Mouse (Mus musculus) ovary, adult 18-20 months (tissue): ENCODE results near the gene Chsy1.

Experiments
- DNase-seq: peaks from one replicate; pipeline ENCODE4 v3.0.0; 2022; ENCODE audit warnings: low spot score, mixed read lengths

The Chsy1 gene

DNA sequence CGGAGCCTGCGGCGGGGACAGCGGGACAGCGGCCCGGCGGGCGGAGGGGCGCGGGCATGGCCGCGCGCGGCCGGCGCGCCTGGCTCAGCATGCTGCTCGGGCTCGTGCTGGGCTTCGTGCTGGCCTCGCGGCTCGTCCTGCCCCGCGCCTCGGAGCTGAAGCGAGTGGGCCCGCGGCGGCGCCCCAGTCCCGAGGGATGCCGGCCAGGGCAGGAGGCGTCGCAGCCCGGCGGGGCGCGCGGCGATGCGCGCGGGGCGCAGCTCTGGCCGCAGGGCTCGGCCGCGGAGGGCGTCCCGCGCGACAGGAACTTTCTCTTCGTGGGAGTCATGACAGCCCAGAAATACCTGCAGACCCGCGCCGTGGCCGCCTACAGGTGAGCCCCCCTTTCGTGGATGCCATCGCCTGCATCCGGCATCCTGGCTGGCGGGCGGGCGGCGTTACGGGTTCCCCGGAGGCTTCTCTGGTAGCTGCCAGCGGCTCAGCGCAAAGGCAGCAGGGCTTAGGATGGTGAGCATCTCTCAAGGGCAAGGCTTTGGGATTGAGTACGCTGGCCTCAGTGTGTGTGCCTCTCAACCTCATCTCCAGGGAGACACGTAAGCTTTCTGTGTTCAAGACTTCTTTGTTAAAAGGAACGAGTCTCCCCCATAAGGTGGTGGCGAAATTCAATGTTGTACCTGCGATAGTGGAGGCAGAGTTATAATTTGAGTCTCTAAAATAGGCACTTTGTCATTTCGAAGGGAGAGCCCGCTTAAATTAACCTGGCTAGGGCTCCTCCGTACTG, 730 bp downstream of the Chsy1 start:
- DNase-seq, result no peak

DNA sequence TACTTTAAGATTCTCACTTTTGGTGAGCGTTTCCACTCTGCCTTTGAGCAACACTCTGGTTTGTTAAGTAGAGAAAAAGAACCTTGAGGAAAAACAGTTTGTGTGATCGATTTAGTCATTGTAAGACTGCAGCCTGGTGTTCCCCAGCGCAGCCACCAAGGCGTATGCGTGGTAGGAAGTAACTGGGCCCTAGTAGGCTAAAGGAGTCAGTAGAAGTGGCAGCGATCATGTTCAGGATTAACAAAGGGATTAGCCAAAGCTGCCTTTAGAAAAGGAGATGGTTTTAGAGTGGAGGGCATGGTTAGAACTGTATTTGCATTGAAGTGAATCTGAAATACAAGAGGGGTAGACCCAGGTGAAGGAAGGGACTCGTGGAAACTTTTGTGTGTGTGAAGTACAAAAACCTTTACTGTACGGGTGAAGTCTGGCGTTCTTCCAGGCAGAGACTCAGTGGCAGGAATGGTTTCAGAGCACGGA, 1.4 kb downstream of the Chsy1 start:
- no peak for DNase-seq

DNA sequence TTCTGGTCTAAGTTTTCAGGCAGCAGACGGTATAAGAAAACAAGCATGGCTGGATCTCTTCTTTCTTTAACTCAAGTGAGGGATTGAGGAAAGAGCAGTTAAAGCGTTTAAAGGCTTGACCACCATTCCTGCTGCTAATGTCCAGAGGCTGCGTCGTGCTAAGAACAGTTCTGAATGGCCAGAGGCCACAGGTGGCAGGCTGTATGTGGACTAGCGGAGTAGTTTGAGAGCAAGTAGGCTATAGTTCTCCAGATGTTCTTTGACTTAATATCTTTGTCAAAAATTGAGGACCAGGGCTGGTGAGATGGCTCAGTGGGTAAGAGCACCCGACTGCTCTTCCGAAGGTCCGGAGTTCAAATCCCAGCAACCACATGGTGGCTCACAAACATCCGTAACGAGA, 1.9 kb downstream of the Chsy1 start:
- no peak for DNase-seq

DNA sequence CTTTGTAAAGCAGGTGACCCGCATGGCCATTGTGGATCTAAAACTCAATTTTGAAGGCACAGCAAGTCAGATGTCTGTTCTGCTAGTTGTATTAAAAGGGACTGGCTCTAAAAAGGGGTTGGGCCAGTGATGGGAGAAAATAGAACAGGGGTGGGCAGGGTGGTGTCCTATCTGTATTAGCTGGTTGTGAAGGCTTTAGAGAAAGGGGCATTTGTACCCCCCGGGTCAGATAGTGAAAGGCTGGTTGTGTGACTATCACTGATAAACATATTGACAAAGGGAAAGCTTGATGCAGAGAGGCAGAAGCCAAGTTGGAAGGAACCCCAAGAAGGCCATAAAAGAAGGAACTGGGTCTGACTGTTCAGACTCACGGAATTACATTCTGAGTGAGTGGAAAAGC, 4.2 kb downstream of the Chsy1 start:
- DNase-seq, result no peak

DNA sequence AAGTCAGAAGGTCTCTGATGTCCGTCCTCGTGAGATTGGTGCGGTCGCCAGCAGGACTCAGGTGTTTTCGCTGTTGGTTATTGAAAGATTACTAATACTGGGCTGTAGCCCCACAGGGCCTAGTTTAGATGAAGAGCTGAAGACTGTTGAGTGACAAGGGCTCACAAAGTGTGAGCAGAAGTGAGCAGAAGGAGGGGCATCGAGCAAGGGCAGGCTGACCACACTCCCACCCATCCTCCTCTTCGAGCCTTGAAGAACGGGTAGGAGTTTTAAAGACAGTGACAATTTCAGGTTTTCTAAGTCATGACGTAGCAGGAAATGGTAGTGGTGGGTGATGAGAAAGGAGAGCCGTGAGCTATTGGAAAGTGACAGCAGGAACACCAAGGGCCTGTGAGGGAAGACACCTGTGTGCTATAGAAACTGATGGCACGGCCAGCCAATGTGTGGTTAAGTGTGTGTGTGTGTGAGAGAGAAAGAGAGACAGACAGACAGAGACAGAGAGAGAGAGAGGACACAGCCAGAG, 6.6 kb downstream of the Chsy1 start:
- DNase-seq, result no peak

DNA sequence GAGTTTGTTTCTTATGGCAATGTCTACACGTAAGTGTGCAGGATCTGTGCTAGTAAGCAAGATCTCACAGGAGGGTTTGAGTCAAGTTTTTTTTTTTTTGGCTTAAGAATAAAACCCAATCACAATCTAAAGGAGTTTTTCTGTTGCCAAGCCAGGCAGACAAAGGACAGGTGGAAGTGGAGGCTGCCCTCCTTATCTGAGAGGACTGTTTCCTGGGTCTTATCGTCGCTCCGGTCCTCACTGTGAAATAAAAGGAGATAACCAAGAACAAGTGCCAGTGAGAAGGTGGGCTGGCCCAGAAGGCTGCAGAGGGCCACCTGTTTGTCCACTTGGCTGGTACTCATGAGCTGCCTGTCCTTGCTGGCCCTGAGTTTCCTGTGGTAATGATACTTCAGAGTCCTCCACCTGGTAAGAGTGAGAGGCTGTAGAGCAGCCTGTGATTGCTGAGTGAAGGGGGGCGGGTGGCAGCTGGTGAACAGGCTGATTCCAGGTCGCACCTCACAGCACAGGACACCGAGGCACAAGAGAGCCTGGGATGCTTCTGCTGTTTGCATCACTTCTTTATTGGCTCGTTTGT, 7.7 kb downstream of the Chsy1 start:
- no peak for DNase-seq

DNA sequence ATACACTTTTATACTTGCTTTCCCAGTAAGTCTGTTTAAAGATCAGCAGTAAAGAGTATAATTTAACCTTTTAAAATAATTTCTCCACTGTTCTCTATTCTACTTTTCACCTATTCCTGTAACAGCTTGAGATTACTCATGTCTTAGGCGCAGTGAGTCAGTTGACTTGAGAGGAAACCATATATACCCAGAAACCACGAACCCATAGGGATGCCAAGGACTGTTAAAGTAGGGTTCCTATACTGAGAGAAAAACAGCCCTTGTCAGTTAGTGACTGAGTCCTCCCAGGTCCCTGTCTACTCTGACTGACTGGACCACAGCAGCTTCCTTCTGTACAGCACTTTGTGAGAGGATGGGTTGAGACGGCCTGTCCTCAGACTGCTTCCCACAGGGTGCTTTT, 8.7 kb downstream of the Chsy1 start:
- no peak for DNase-seq

DNA sequence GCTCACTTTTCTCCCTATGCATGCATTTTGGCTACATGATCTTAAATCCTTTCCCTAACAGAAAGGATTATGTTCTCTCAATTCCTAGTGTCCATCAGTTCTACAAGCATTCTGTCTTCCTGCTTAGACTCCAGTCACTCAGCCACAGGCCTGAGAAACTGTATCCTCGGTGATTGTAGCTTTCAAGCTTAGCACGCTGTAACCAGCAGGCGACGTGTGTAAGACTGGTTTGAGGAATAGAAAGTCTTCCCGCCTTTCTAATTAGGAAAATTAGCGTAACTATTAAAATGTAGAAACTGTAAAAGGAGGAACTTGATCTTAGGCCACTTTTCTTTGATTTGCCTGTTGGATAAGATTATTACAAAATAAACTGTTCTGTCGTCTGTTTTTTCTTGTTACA, 9.5 kb downstream of the Chsy1 start:
- DNase-seq, result no peak

DNA sequence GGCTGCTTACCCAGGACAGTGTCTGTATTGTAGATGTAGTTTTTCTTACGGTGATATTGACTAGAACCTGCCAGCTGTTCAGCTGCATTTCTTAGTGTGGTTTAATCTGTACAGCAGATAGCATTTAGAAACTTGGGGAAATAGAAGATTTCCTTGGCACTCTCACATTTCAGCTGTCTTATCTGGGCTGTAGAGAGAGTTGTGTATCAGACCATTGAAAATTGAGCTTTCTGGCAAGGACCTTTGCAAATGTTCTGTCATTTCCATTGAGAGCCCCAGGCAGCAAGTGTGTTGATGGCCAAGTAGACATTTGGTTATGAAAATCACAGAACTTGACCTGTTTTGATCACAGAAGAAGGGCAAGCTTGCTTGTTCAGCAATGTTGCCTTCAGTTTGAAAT, 10.8 kb downstream of the Chsy1 start:
- no peak for DNase-seq

DNA sequence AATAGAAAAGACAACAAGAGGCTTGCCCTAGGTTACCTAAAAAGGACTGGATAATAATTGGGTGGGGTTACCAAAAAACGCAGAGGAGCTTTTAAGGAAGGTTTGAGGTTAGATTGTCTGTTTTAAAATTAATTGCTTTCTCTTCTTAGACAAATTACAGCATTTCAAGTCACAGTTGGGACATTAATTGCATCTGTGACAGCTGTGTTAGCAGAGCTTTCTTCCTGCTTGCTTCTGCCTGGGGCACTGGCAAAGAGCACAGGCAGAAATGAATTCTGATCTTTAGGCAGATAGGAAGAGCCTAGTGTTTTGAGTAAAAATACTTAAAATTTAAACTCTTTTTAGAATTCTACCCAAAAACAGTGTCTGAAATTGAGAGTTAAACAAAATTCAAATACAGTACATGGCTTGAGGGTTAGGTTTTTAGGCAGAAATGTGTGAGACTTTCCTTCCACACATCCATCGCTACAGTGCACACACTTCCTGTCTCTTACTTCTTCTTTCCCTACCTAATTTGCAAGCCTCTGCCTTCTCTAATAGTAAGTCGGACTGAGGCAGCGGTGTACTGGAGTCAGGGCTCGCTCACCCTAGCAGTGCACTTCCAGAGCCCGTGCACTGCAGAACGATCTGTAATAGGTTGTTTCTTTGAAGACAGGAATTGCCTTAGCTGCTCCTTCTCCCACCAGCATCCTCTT, 11.5 kb downstream of the Chsy1 start:
- DNase-seq, result no peak

DNA sequence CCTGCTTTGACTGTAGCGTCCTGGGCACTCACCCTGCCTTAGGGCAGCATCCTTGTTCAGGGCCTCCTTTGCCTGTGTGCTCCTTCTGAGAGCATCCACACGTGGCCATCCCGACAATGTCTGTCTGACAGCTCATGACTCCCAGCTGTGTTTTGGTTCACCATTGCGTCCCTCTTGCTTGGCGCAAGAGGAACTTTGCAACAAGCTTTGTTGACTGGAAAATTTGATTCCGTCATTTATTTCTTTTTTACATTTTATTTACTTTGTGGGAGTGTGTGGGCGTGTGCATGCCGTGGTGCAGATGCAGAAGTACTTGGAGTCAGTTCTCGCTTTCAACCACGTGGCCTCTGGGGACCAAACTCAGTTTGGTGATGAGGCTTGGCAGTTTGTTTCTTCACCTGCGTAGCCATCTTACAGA, 15.2 kb downstream of the Chsy1 start:
- no peak for DNase-seq

DNA sequence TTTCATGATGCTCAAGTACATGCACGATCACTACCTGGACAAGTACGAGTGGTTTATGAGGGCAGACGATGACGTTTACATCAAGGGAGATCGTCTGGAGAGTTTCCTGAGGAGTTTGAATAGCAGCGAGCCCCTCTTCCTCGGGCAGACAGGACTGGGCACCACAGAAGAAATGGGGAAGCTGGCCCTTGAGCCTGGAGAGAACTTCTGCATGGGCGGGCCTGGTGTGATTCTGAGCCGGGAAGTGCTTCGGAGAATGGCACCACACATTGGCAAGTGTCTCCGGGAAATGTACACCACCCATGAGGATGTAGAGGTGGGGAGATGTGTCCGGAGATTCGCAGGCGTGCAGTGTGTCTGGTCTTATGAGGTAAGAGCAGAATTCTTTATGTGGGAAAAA, 16.1 kb downstream of the Chsy1 start:
- no peak for DNase-seq

DNA sequence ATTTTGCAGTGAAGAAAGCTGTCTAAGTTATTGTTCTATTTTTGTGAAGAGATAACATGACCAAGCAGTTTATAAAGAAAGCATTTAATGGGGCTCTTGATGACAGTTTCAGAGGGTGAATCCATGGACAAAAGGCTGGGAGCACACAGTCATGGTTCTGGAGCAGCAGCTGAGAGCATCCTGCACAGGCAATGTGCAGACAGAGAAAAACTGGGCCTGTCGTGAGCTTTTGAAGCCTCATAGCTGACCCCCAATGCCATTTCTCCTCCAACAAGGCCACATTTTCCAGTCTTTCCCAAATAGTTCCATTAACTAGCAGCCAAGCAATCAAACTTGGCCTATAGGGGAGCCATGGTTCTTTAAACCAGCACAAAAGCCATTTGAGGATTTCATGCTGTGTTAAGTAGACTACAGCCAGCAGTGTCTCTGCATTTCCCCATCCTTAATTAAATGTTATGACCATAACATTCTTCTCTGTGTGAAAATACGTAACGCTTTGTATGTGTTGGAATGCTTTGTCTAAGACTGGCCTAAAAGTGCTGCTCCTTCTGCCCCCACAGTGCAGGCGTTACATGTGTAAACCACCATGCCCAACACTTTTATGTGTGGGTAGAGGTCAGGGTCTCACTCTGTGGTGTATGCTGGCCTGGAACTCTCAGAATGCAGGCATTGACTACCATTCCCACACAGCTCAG, 18.8 kb downstream of the Chsy1 start:
- DNase-seq, result no peak

DNA sequence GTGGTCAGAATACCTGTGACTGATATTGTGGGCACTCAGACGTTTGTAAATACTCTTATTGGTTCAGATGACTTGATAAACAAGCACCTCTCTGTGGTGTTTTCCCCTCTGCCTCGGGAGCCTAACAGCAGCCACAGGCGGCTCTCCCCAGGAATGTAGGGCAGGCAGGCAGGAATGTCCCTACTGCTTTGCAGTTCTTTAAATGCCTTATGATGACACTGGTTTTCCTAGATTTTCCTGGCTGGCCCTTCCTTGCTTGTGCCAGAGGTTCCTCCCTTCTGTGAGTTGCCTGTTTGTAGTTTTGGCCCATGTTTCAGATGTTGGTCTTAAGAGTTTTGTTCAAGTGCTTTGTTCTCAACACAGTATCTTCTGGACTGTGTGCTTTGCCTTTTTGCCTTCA, 19.5 kb downstream of the Chsy1 start:
- DNase-seq, result no peak

DNA sequence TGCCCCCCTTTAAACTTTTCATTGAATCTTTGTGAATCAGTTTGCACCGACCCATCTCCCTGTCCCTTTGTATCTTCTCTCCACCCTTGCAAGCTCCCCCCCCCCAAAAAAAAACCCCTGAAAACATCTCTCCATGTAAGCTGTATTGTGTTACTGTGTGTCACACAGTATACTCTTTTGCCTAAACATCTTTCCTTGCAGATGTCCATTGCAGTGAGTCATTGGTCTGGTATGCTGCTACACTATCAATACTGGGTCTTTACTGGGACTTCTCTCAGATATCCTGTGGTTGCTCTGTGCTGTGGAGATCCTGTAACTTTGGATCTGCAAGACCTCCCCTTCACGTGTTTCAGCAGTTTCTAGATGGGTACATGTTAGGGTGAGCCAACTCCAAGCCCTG, 21.0 kb downstream of the Chsy1 start:
- DNase-seq, result no peak

DNA sequence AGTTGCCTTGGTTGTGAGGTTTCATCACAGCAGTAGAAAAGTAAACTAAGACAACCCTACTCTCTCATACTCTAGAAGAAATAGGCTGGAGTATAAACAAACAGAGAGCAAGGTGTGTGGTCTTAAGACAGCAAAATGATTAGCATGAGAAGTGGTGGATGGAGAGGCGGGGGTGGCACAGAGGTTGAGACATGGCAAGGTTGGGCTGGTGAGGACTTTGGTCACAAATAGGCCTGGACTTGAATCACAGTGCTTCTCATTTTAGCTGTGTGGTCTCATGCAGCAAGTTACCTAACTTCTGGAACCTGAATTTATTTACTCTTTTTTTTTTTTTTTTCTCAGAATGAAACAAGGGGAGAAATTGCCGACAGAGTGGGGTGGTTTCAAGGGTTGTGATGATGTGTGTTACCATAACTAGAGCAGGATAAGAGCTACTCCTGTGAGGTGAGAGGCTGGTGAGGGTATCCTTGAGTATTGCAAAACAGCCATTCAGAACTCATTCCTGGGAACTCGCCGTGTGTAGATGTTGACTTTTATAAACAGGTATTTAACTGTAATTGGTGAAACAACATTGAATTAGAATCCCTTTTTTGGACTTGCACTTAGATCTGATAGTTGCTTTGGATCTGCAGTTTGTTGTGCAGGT, 22.6 kb downstream of the Chsy1 start:
- no peak for DNase-seq

DNA sequence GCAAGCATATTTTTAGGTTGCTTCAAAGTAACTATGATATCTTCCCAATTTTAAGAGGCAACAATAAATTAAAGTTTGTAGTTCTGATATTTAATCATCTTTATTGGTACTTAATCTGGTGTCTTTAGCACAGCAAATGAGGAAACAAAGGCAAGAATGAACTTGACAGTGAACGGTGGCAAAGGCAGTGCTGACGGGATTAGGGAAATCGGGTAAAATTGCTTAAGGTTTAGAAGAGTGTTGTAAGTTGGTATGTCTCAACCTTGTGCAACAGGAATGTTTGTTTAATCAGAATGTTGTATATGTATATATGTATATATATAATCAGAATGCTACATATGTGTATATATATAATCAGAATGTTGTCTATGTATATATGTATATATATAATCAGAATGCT, 24.8 kb downstream of the Chsy1 start:
- DNase-seq, result no peak

DNA sequence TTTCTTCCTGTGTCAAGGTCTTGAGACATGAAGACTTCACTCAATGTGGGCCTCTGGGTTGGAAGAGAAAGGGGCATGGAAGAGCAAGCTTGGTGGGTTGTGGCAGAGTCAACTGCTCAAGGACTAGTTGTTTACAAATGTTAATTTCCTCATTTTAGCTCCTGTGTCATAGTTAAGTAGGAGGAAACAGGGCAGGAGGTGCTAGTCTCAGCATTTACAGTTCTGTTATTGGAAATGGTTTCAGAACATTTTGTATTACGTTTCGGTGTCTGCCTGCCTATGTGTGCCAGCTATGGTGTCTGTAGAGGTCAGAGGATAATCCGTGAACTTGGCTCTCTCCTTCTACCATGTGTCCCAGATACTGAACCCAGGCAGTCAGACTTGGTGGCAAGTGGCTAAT, 26.3 kb downstream of the Chsy1 start:
- no peak for DNase-seq

DNA sequence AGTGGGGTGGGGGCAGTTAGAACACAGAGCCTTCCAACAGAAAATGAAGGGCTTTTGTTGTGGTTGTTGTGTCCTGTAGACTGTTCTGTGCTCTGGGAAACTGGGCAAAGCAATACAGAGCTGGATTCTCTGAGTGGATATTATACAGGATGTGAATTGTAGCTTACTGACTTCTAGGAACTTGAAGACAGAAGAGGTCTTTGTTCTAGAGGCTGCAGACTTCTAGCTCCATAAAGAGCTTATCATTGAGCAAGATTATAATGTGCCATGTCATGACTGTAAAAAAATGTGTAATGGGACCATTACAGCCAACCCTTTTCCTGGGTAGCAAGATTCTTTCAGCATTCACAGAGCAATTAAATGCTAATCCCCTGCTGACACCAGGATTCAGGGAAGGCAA, 26.9 kb downstream of the Chsy1 start:
- no peak for DNase-seq

DNA sequence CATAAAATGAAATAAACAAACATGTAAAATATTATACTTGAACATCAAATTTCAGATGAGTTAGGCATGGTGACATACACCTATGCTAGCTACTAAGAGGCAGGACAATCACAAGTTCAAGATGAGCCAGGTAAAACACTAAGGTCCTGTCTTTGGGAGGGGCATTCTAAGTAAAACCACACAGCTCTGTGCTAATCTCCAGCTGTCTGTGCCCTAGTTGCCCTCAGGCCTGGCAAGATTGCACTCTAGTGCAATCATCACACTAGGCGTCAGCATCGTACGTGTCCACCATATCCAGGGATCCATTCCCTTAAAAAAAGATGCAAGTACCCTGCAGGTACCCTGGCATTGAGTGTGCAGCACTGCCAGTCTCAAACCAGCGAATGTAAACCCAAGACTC, 28.0 kb downstream of the Chsy1 start:
- no peak for DNase-seq

DNA sequence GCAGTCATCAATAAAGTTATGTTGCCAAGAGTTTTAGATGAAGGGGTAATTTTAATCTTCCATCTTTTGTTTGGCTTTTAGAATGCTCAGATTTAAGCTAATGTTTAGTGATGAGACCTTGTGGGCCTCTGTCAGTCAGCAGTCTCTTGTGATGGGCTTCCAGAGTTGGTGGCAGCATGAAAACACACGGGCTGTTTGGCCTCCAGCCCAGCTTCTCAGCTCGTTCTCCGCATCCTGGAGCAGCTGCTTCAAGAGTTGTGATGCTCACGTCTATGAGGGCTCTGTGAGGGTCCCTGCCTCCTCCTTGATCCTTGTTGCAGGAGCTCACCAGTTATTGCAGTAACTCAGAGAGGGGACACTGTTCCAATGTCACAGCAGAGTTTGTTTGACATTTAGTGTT, 29.0 kb downstream of the Chsy1 start:
- no peak for DNase-seq

DNA sequence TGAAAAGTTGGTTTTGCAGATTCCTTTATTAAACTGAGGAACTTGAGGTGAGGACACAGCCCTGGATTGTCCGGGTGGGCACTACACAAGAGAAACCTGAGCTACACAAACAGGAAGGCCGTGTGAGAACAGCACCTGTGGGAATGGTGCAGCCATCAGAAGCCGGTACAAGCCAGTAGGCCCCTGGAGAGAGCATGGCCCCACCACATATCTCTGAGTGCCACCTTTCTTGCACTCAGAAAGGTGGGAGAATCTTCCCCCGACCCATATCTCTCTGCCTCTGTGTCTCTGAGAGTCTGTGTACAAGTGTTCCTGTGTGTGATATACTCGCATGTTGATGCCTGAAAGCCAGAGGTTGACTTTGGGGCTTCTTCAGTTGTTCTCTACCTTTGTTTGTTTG, 29.6 kb downstream of the Chsy1 start:
- DNase-seq, result no peak
